Mouse (Mus musculus) hindbrain, embryonic 12.5 days (tissue): ENCODE measurements around the gene Nr1d2. TPM values are rescaled to one million over a fixed set of nuclear protein-coding genes. Genes with fewer than 3 reads are reported as not detected.
"Not testable (repeated sequence)": the region's sequence is repeated elsewhere in the genome, so short reads cannot be mapped to it uniquely, and the experiment has no call there.

ENCODE experiments used
- ATAC-seq: fragments of 200-750 bp; cut with Nextera tagmentation; 2 replicates; pipeline ENCODE4 v1.8.0; 2017; ENCODE audit warnings: moderate TSS enrichment; ENCODE audit not compliant: low FRiP score
- H3K27ac ChIP-seq: fragments of 300-500 bp; sonication (generic); 2 replicates; pipeline ENCODE4 v1.5.1; 2016; ENCODE audit warnings: mild to moderate bottlenecking
- H3K27me3 ChIP-seq: fragments of 300-500 bp; sonication (generic); 2 replicates; pipeline ENCODE4 v1.6.1; 2016; ENCODE audit warnings: mild to moderate bottlenecking
- H3K36me3 ChIP-seq: fragments of 300-500 bp; sonication (generic); 2 replicates; pipeline ENCODE4 v1.6.1; 2016; ENCODE audit warnings: mild to moderate bottlenecking
- H3K4me1 ChIP-seq: fragments of 300-500 bp; sonication (generic); 2 replicates; pipeline ENCODE4 v1.6.1; 2016
- H3K4me2 ChIP-seq: fragments of 300-500 bp; sonication (generic); replicated peaks from 2 replicates; pipeline ENCODE4 v1.6.1; 2016; ENCODE audit warnings: mild to moderate bottlenecking
- H3K4me3 ChIP-seq: fragments of 300-500 bp; sonication (generic); 2 replicates; pipeline ENCODE4 v1.5.1; 2016; ENCODE audit warnings: mild to moderate bottlenecking
- H3K9ac ChIP-seq: fragments of 300-500 bp; sonication (generic); 2 replicates; pipeline ENCODE4 v1.6.1; 2016; ENCODE audit warnings: mild to moderate bottlenecking, moderate library complexity
- H3K9me3 ChIP-seq: fragments of 300-500 bp; sonication (generic); replicated peaks from 2 replicates; pipeline ENCODE4 v1.6.1; 2016; ENCODE audit warnings: mild to moderate bottlenecking
- WGBS: fragments of 180-500 bp; shearing (Covaris S2); methylation state at CpG from one replicate; pipeline ENCODE4 v1.1.7; 2016; 5-methylcytosine and 5-hydroxymethylcytosine counted together
- polyA plus RNA-seq: library from polyadenylated mRNA; unstranded; fragments of >200 nt; fragmentation: Nextera tagmentation; extraction: Ambion mirVana; gene quantifications from 2 replicates; pipeline ENCODE4 v1.2.1, GENCODE M21; 2016

Gene Nr1d2
- polyA plus RNA-seq, 1 experiment from 2014 or later = 5.3 TPM

DNA sequence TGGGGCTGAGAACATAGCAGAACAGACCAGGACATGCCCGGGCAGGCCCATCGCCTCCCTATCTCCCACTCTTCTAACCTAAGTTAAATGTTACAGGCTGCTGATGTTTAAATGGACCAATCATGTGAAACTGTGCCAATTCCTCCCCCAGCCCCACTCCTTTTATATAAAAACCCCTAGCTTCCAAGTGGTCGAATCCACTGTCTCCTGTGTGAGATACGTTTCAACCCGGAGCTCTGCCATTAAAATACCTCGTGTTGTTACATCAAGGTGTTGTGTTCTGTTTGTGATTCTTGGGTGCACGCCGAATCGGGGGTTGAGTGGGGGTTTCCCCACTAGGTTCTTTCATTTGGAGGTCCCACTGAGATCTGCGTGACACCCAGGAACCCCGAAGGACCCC, 13.5 kb downstream of the Nr1d2 start:
- H3K27ac ChIP-seq, H3K4me2 ChIP-seq, H3K9ac ChIP-seq, H3K9me3 ChIP-seq, H3K27me3 ChIP-seq, H3K4me1 ChIP-seq, ATAC-seq, H3K4me3 ChIP-seq, H3K36me3 ChIP-seq: not testable (repeated sequence)
- 96% methylated on average over 11 of the region's 11 CpGs for WGBS

DNA sequence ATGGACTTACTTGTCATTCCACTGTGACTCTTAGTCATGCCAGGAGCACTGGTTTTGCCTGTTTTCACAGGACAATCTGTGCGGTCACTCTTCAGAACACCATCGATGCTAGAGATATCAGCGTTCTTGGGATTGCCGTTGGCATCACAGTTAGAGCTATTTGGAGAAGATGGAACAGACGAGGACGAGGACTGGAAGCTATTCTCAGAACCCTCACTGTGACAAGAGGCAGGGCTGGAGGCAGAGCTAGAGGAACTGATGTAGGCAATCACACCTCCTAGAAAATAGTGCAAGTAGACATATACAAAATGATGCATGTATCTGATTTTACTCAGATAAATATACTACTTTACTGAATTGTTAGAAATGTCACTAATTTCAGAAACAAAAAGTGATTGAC, 16.9 kb downstream of the Nr1d2 start:
- Histone ChIP-seq H3K36me3 (no peaks in the 10 kb centered on the region), H3K4me1 (no peaks in the 10 kb centered on the region), H3K27me3 (no peaks in the 10 kb centered on the region), H3K4me2 (no peak overlapping the region), H3K9ac (no peak overlapping the region), H3K9me3 (no peaks in the 10 kb centered on the region), H3K4me3 (no peak overlapping the region), H3K27ac (no peak overlapping the region)
- 91% methylated on average over 6 of the region's 6 CpGs for WGBS
- no peak for ATAC-seq

DNA sequence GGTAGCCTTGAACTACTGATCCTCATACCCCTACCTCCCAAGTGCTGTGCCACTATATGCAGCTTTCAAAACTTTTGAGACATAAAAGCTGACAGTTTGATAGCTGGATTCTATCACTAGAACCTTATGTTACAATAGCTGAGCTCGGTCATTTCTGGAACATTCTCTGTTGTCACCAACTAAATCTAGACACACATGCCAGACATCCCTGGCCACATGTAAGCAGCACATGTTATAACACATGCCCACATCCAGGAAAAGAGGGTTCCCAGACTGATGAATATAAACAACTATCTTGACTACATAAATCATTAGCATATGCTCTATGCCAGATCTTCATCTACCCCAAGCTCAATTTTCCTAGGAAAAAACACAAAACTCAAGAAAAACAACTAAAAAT, 21.8 kb downstream of the Nr1d2 start:
- no peaks in the 10 kb centered on the region for H3K4me1 ChIP-seq
- no peaks in the 10 kb centered on the region for H3K27me3 ChIP-seq
- H3K9ac ChIP-seq = no peak overlapping the region
- 92% methylated on average over 1 of the region's 1 CpGs for WGBS
- H3K9me3 ChIP-seq = no peaks in the 10 kb centered on the region
- H3K36me3 ChIP-seq = no peaks in the 10 kb centered on the region
- H3K4me2 ChIP-seq = no peak overlapping the region
- H3K27ac ChIP-seq = no peak overlapping the region
- H3K4me3 ChIP-seq = no peak overlapping the region
- ATAC-seq = no peak

DNA sequence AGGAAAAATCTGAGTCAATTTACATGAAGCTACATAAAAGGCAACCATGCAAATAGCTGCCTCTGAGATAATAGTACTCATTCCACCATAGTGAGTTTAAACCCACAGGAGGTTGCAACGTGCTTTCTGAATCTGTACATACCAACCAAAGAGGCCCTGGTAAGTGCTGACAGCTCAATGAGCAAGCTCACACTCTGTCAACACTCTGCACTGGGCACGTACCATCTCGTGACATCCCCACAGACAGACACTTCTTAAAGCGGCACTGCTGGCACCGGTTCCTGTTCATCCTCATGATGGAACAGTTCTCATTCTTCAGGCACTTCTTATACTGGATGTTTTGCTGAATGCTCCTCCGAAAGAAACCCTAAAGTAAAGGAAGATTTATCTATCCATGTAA, 22.5 kb downstream of the Nr1d2 start:
- ATAC-seq = no peak

GRCm38 (mm10) chr14:18210795-18211194, 28.1 kb downstream of the Nr1d2 start:
- no peaks in the 10 kb centered on the region for H3K4me1 ChIP-seq
- no peak overlapping the region for H3K4me2 ChIP-seq
- WGBS = 82% methylated on average over 3 of the region's 3 CpGs
- H3K36me3 ChIP-seq = no peaks in the 10 kb centered on the region
- H3K27me3 ChIP-seq = no peaks in the 10 kb centered on the region
- no peak overlapping the region for H3K4me3 ChIP-seq
- peak; percentile 81 for ATAC-seq
- H3K27ac ChIP-seq = no peak overlapping the region
- H3K9me3 ChIP-seq = no peaks in the 10 kb centered on the region
- H3K9ac ChIP-seq = no peak overlapping the region

More for the DNA sequence above, 22.5 kb downstream of the Nr1d2 start:
- 91% methylated on average over 6 of the region's 6 CpGs for WGBS
- Histone ChIP-seq H3K4me2 (no peak overlapping the region), H3K9me3 (no peaks in the 10 kb centered on the region), H3K27ac (no peak overlapping the region), H3K36me3 (no peaks in the 10 kb centered on the region), H3K4me3 (no peak overlapping the region), H3K4me1 (no peaks in the 10 kb centered on the region), H3K27me3 (no peaks in the 10 kb centered on the region), H3K9ac (no peak overlapping the region)

DNA sequence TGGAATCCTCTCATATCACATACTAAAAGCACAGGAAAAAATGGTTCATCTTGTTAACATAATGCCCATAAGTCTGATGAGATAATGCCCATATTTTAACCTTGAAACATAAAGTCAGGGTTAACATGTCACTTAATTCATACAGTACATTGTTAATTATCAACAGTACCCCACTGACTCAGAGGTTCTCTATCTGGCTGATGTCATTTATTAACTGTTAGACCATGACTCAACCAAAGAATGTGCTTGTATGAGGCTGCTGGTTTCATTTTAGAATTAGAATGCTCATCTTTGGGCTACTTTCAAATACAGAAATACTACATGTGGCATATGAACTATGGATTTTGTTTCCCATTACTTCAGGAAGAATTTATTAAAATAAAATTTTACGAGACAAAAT, 34.6 kb downstream of the Nr1d2 start:
- WGBS = 86% methylated on average over 1 of the region's 1 CpGs
- ATAC-seq, H3K27me3 ChIP-seq, H3K27ac ChIP-seq, H3K4me1 ChIP-seq, H3K9ac ChIP-seq, H3K4me3 ChIP-seq, H3K36me3 ChIP-seq, H3K9me3 ChIP-seq, H3K4me2 ChIP-seq: not testable (repeated sequence)

GRCm38 (mm10) chr14:18201413-18201812, 37.5 kb downstream of the Nr1d2 start:
- no peaks in the 10 kb centered on the region for H3K27me3 ChIP-seq
- no peak for ATAC-seq
- 94% methylated on average over 5 of the region's 5 CpGs for WGBS

DNA sequence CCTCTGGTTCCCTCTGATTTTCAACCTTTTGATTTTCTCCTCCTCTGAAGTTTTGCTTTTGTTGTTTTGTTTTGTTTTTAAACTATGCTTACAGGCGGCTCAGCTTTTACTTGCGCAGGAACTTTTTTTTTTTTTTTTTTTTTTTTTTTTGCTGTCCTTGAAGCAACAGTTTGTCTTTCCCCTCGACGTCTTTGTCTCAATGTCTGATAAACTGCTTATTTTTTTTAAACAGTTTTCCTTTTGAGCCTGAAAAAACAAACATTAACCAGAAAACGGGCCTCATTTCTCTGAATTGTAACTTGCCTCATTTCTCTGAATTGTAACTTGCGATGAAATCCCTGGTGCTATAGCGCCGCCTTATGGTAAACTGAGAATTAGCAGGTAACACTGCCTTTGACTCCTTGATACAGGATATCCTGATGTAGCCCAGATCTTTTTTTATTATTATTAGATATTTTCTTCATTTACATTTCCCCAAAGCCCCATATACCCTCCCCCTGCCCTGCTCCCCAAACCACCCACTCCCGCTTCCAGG, 52.0 kb downstream of the Nr1d2 start:
- no peaks in the 10 kb centered on the region for H3K4me1 ChIP-seq
- H3K9me3 ChIP-seq = no peaks in the 10 kb centered on the region
- WGBS = 55% methylated on average over 9 of the region's 9 CpGs
- no peak overlapping the region for H3K9ac ChIP-seq
- no peak overlapping the region for H3K27ac ChIP-seq
- no peak overlapping the region for H3K4me3 ChIP-seq
- no peaks in the 10 kb centered on the region for H3K27me3 ChIP-seq
- no peaks in the 10 kb centered on the region for H3K36me3 ChIP-seq
- H3K4me2 ChIP-seq = no peak overlapping the region
- no peak for ATAC-seq

More at GRCm38 (mm10) chr14:18201413-18201812, 37.5 kb downstream of the Nr1d2 start:
- Histone ChIP-seq H3K4me3 (no peak overlapping the region), H3K9ac (no peak overlapping the region), H3K9me3 (no peaks in the 10 kb centered on the region), H3K27ac (no peak overlapping the region), H3K4me2 (no peak overlapping the region), H3K36me3 (no peaks in the 10 kb centered on the region), H3K4me1 (no peaks in the 10 kb centered on the region)

- not testable (repeated sequence) for H3K36me3 ChIP-seq, ATAC-seq, H3K9ac ChIP-seq, H3K27me3 ChIP-seq, H3K9me3 ChIP-seq, H3K4me2 ChIP-seq, H3K27ac ChIP-seq, H3K4me1 ChIP-seq, H3K4me3 ChIP-seq
- WGBS = 80% methylated on average over 2 of the region's 2 CpGs
These were observed 61.4 kb downstream of the Nr1d2 start for GRCm38 (mm10) chr14:18177531-18177930.

GRCm38 (mm10) chr14:18167597-18167996, 71.3 kb downstream of the Nr1d2 start:
- no peaks in the 10 kb centered on the region for H3K9me3 ChIP-seq
- H3K4me3 ChIP-seq = no peak overlapping the region
- no peaks in the 10 kb centered on the region for H3K27me3 ChIP-seq
- ATAC-seq = no peak
- H3K4me2 ChIP-seq = no peak overlapping the region
- H3K36me3 ChIP-seq = no peaks in the 10 kb centered on the region
- no peaks in the 10 kb centered on the region for H3K4me1 ChIP-seq
- 85% methylated on average over 3 of the region's 3 CpGs for WGBS
- H3K9ac ChIP-seq = no peak overlapping the region
- no peak overlapping the region for H3K27ac ChIP-seq

DNA sequence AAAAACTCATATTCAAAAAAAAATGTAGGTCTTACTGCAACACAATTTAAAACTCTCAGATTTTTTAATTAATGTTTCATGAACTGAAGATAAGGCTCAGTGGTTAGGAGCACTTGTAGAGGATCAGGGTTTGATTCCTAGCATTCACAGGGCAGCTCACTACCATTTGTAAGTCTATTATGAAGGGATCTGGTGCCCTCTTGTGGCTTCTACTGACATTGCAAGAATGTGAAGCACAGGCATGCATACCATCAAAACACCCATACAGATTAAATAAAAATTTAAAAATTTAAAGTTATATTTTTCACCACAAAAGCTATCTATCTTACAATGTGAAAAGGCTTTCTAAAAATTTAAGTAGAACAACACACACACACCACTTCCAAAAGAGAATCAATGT, 71.9 kb downstream of the Nr1d2 start:
- Histone ChIP-seq H3K9ac (no peak overlapping the region), H3K4me1 (no peaks in the 10 kb centered on the region), H3K27ac (no peak overlapping the region), H3K4me3 (no peak overlapping the region), H3K27me3 (no peaks in the 10 kb centered on the region), H3K9me3 (no peaks in the 10 kb centered on the region), H3K4me2 (no peak overlapping the region), H3K36me3 (no peaks in the 10 kb centered on the region)
- ATAC-seq = no peak
